Mouse (Mus musculus) spleen, postnatal 4 days (tissue): ENCODE results near the gene Col25a1.

ENCODE experiments used
- DNase-seq, 2 experiments: peaks; one replicate each; pipeline ENCODE4 v3.0.0; 2022; ENCODE audit warnings: low spot score in 2 of 2

Col25a1 gene

DNA sequence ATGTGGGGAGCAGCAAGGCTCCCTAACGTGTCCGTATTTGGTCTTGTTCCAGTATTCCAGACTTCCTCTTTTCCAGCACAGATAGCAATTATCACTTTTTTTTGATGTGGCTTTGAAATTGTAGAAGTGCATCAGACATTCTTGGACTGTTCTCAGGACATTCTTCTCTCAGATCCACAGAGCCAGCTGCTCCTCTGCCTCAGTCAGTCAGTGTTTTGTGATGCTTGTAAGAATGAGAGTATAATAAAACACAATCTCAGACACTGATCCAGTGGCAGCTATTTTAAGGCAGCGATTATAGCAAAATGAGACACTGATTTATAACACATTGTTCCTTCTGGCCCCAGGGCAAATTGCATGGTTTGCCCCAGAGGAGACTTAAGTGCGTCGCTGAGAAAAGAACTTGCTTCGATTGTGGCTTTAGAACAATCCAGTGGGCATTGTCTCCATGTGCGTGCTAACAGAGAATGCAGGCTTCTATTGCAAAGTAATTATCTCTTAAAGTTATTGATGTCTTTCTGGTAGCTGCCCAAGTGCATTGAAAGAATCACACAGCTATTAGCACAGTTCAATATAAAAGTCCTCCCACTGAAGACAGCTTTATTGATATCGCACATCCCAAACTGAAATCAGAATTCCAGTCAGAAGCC lies 111.5 kb downstream of the Col25a1 start:
- DNase-seq, result no peak

DNA sequence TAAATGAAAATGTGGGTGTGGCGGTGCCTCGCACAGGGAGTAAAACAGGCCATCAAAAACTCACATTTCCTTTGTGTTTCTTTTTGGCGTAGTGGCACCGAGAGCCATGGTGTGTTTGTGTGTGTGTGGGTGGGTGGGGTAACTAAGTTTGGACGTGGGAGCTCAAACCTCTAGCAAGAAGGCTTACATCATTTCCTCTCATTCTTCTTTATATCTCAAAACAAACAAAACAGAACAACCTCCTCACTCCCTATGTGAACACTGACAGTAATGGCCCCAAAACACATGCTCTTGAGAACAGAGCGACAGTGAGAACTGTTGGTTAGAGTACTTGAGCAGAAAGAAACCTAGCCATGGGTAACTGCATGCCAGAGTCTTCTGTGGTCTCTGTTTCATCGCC lies 121.1 kb downstream of the Col25a1 start:
- DNase-seq, result no peak

DNA sequence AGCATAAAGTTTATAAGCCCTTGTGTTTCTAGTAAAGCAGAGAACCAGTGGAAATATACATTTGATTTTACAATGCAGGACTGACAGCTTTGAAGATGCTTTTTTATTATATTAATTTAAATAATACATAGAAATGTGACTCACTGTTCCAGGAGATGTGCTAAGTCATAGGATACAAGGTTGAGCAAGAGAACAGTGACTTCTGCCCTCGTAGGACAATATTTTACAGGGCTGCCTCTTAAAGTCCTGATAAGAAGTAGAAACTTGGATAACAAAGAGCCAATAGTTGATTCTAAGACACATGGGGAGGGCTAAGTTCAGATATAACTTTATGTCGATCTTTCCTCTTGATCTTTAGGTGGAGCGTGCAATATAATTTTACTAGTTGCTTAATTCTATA lies 124.8 kb downstream of the Col25a1 start:
- no peak for DNase-seq

DNA sequence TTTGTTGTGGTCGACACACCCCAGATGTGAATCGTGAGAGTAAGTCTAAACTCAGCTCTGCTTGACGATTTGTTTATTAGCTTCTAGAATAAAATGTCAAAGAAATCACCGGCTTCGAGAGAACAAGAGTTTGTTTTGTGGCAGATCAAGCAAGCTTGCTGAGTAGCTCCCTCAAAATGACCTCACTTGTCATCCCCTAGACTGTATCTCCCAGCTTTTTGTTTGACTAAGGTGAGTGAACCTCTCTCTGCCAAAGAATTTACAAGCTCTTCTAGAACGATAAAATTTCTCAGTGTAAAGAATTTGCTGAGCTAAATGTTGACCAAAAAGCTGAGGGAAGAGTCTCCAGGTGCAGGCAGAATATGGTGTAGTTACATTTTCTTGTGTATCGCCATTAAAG lies 125.3 kb downstream of the Col25a1 start:
- DNase-seq, result no peak

DNA sequence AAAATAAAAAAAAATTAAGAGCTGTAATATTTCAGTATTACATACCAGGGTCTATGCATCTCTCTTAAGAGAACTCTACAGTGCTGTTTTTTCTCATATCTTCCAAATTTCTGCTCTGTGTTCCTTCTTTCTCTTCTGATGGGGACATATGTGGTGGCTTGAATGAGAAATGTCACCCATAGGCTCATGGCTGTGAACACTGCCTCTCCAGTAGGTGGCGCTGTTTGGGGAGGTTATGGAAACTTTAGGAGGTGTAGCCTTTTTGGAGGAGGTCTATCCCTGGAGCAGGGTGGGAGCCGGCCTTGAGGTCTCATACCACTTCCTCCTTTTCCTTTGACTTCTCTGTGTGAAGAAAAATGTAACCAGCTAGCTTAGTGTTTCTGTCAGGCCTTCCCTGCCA lies 128.4 kb downstream of the Col25a1 start:
- DNase-seq, result no peak

DNA sequence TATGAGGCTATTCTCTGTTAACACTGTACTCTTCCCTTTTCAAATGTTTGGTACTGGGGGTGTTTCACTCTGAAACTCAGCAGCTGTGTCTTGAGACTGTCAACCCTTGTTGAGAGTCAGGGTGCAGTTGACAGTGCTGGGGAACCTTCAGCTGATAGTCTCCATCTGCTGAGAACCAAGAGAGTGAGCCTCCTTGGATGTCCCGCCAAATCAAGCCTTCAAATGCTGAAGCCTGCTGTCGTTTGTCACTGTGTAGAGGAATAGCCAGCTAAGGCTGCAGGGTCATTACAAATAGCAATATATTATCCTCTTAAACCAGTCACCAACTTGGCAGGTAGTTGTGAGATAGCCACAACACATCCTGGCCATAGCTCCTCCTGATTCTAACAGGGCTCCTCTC lies 129.0 kb downstream of the Col25a1 start:
- no peak for DNase-seq

DNA sequence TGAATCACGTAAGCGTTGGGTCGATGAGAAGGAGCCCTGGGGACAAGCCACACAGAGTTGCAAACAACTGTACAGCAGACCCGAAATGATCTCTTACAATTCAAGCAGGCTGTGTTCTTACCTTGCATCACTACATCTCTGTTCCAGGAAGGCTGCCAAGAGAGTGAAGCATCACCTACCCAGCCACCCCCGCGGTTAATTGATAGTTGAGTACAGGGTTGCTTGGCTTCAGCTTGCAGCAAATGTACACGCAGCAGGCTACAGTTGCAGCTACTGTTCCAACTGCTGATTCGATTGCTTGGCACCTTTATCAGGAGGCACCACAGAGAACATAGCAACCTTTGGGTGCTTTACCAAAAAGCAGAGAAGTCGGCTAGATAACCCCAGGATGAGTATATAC lies 133.8 kb downstream of the Col25a1 start:
- no peak for DNase-seq

DNA sequence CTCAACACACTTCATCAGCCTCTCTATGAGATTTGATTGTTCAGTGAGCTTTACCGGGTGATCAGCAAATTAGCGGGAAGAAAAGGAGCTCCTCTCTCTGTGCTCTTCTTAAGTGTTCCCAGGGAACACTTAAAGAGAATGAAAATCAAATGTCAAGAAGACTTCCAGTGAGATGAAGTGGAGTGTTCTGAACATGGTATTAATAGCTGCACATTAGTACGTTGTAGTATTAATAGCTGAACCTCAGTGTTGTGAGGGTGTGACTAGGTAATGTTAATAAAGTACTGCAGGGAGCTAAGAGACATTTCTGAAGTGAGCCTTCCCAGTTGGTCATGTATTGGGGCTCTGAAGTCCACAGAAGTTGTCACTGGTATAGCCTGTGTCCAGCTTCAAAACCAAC lies 139.2 kb downstream of the Col25a1 start:
- no peak for DNase-seq

DNA sequence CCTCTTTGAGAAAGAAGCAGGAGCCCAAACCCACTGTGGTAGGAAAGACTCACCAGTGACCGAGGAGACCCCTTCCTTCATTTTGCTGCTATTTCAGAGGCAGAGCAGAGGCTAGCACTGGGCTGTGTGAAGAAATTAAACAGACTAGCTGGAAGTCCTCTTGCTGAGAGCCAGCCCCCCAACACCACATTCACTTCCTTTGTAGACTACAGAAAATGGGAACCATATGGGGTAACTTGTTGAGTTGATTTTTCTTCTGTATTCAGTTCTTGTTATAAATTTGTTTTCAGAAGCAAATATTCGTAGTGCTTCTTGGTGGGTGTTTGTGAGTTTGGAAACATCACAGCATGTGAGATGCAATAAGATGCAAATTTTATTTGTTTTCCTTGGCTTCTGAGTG lies 142.6 kb downstream of the Col25a1 start:
- no peak for DNase-seq

DNA sequence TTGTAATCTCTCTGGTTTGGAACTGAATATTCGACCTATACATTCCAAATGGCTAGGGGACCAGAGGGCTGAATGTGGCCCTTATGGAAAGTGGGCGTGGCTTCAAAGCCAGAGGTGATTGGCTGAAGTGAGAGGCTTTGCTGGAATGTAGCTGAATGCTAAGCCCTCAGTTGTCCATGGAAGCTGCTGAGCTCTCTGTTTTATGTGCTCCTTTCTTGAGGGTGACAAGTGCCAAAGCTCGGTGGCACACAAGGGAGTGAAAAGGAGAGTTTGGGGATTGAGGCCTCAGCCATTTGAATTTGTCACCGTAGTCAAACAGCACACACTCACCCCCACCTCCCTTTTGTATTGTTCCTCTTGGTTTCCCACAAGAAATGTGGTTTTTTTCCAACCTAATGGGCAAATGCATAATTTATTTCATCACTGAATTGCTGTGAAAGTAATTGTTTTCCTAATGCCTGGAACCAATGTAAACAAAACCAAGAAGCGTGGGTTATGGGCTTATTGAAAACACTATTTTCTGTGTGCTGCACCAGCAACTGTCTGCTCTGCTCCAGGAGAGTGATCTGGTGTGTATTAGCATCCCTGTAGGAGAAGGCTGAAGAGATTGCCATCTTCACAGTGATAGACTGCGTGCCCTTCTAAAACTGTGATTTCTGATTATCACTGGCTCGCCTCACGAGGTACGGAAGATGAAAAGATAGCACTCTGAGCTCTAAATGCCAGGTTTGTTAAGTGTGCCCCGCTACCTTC lies 147.2 kb downstream of the Col25a1 start:
- DNase-seq, result no peak

DNA sequence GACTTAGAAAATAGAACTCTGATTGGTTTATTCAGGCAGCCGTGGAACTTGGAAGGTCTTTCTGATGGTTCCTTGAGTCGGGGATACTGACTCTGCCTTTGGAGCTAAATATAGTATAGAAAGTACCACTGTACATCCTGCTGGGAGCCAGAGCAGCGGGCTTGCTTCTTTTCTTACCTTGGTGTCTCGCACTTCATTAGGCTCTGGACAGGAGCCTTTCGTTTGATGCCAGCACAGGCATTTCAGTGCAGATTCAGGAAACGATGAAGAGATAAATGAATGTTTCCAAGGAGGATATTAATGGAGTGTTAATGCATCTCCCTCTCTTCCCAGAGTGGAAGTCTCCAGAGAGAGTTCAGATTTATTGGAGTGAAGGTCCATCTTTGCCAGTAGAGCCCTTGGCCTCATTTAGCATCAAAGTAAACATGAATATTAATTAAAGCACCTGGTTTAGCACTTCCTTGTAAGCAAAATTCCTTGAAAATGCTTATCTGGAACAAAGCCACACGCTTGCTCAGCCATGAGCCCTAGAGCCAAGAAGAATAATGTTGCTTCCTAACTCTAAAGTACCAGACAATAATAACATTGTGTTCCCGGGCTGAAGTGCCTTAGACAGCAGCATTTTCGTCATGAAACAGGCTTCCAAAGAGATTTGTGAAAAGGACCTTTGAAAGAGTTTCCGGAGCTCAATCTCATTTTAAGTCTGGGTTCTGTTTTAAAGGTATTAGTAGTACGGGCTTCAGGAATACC lies 151.9 kb downstream of the Col25a1 start:
- no peak for DNase-seq

DNA sequence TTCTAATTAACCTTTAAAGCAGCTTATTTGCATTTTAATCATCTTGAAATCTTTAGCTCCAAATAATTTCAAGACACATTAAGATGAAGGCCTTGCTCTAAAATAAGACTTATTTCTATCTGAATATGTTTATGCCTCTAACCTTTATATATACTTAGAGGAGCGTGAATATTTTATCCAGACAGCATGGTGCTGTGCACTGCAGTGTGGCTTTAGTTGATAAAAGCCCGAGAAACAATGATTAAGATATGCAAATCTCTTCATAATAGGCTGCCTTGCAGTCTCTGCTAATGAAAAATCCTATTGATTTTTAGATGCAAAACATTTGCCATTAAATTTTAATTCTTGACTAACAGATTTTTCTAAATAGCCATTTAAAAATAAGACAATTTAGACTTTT lies 156.8 kb downstream of the Col25a1 start:
- no peak for DNase-seq

DNA sequence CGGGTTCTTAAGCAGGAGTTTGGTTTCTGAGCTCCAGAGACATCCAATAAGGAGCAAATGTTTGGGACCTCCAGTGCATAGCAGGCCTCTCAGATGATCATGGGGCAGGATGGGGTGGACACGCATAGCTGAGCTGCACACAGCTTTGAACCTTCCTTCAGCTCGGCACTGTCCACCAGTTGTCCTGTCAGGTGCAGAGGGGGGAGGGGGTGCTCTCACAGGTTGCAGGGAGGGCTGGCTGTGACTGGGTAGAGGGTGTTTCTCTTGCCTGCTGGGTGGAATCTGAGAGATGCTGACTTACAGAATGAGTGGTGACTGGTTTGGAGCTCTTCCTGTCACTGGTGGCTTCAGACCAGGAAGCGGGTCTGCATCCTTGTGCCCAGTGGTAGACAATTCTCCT lies 157.5 kb downstream of the Col25a1 start:
- no peak for DNase-seq

DNA sequence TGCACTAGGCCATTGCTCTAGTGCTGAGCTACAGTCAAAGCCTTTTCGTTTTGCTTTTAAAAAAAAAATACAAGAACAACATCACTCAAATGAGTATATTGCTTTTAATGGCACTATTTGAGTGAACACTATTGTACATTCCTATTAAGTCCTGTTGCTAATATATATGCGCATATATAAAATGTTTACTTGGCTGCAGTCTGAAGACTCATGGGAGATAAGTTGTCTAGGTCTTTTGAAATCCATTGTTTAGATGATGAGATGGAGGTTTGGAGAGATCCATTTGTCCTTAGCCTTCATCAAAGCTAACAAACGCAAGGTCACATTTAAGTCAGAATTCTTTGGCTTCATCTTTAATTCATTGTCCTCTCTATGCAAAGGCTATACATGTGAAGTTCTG lies 157.9 kb downstream of the Col25a1 start:
- no peak for DNase-seq

DNA sequence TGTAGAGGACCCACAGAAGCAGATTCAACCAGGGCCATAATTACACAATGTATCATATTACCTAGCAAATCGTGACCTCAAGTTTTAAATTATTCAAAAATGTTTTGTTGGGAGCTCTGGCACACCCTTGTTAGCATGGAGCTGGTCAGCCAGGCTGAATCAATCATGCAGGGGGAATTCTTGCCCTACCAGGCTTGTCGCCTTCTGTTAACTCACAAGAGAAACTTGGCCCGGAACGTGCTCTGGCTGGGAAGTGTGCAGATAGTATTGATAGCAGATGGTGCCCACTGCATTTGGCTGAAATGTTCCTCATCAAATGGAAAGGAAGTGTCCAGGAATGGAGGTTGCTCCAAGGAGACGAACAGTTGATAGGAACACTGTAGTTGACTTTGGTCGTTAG lies 158.9 kb downstream of the Col25a1 start:
- DNase-seq, result no peak

DNA sequence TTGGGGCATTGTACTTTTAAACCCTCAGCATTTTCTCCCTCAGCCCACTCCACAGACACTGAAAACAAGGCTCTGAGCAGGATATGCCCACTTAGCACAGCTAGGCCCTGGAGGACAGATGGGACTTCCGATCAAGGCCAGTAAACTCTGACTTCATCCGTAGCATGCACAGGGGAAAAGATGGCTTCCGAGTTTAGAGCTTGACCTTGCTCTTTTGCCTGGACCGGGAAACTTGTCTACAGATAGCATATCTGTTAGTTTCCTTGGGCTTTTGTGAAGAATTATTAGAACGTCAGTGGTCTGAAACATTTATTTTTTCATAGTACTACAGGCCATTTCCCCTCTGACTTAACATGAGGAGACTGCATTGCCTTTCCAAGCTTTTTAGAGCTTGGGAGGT lies 159.4 kb downstream of the Col25a1 start:
- DNase-seq, result no peak

DNA sequence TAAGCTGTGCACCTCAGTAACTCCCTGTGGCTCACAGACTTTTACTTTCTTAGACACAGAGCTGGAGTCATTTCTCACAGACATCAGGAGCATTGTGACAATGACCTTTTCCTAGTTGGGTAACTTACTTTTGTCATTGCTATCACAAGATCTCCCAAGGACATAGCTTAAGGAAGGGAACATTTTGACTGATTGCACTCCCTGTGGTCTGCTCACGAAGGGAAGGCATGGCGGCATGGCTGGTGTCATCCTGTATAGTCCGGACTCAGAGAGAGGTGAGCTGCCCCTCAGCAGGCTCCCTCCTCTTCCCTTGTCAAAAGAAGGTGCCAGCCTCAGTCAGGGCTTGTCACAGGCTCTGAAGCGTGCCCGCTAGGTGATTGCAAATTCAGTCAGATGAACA lies 160.6 kb downstream of the Col25a1 start:
- no peak for DNase-seq

DNA sequence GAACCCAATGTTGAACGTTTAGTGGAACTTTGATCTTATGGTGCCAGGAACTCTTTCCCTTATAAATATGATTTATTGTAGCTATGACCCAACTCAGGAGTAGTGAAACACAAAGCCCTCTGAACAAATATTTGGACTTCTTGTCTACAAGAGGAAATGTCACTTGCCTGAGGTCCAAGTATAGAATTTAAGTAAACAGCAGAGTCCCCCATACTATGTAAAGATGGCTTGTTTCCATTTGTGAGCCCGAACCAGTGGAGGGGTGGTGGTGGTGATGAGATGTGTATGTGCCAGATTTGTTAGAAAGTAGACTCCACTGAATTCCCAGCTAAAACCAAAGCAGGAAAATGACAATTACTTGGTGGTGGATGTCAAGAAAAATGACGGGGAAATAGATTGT lies 169.2 kb downstream of the Col25a1 start:
- DNase-seq, result no peak

DNA sequence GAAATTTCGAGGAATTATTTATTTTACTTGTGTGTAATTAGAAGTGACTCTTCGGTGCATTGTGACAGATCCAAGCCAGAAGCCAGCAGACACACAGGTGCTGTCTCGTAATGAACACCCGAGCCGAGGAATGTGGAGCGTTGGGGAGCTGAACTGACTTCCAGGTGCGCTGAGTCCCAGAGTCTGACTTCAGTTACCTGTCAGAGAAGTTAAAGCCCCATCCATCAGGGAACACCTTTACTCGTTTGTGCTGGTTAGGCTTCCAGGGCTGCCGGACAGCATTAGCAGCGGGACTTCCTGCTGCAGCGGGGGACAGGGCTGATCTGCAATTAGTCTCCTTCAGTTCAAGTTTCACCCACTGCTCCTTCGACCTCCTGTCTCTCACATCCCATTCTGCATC lies 172.3 kb downstream of the Col25a1 start:
- no peak for DNase-seq

DNA sequence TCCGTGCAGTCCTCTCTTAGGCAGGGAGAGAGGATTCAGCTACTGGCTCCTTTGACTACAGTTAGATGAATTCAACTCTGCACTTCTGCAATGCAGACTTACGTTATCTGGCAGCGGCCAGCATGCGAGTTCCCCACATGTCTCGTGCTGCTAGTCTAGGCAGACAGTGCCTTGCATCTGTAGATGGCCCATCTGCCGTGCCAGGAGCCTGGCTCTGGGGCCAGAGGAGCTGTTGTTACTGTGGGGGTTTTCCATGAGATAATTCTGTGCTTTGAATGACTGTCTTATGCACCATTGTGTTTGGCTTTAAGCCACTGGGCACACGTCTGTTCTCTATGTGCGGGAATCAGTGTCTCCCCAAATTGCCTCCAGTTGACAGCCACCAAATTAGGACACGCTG lies 173.5 kb downstream of the Col25a1 start:
- no peak for DNase-seq

DNA sequence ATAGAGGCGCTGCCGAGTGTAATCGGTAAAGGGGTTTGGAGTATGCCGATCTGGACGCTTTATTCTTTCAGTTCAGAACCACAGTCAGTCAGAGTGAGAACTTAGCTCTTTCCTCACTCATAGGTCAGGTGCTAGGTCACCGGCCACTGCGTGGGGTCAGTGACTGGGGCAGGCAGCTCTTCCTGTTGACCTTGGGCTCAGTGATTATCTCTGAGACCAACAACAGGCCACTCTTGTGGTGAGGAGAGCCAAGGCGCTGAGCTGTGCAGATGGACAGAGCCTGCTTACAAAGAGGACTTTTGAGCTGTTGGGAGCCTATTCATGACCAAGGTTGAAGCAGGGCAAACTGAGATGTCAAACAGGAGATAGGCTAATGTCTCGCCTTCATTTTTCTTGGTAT lies 174.4 kb downstream of the Col25a1 start:
- DNase-seq, result no peak

DNA sequence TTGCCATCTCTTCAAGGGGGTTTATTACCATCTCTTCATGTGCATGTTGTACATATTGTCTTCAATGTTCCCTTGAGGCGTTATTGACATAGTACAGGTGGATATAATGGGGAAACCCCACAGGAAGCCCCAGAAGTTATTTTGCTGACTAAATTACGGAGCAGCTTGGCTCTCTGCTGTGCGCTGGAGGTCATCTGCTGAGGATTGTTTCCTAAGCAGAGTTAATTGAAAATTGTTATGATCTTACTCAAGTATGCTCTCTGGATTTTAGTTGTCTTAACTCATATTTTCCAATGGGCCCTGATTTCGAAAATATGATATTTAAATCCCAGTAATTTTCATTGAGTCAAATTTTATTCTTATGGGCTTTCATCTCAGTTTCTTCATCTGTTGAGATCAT lies 178.0 kb downstream of the Col25a1 start:
- DNase-seq, result no peak

DNA sequence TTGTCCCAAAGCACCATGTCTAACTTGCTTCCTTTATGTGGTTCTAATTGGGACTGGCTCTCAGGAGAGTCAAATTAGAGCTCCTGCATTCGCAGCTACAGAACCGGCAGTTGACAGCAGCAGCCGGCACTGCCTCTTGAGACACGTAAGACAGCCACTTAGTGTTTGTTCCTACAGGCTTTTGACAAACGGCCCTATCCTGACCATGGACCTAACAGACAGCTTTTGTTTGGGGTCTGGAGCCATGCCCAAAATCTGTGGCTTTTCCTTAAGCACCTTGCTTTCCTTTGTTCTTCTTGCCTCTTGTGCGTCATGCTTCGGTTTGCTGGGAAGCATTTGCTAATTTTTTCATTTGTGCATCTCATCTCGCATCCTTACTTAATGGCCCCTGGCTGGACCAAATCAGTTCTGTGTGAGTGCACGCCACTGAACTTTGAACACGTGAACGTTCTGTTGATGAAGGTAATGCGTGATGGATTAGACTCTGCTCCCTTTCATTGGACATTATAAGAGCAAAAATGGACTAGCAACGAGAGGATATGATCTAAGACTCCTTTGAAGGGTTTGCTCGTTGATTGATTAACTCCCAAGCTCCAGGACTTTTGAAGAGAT lies 179.5 kb downstream of the Col25a1 start:
- DNase-seq, result no peak
